In genomic region chr6:40435151-40436046, GRCm38 (mm10) we compare ENCODE assay signal across 8 mouse cellular contexts. TPM values are rescaled to one million over a fixed set of nuclear protein-coding genes. Genes with fewer than 3 reads are reported as not detected.
A peak's percentile ranks its signal among the peaks of the same experiment; 100 is the strongest.
DNase-seq lines count a peak whose midpoint lies in the region; ATAC-seq and TF ChIP-seq lines count a peak whose summit lies in the region.

No protein-coding gene starts in this region.

- DNase-seq in spleen, adult 18-20 months, result peak; percentile 22 to 39
- no peak for DNase-seq in spleen, postnatal 14 days (ENCODE audit: low spot score in 2 of 2)
- peak; percentile 42 to 52 for DNase-seq in heart, adult 2 months
- peak; percentile 3 to 7 for DNase-seq in kidney, adult 8-10 months
- peak; percentile 13 for DNase-seq in liver
- DNase-seq in testis, postnatal 10 days (ENCODE audit: low spot score), result peak; percentile 61

- peaks cover 14% of the 10 kb centered on the region for H3K4me1 ChIP-seq in cortical plate, adult 2 months (ENCODE audit: control insufficient read depth, insufficient read depth, low read length)
- no peaks in the 10 kb centered on the region for H3K4me1 ChIP-seq in heart, adult 2 months (ENCODE audit: control insufficient read depth, insufficient read depth, low read length)
- H3K4me1 ChIP-seq in midbrain, embryonic 16.5 days (ENCODE audit: control insufficient read depth, insufficient read depth, low read length), result peaks cover 13% of the 10 kb centered on the region

- no peaks in the 10 kb centered on the region for H3K9me3 ChIP-seq in midbrain, embryonic 16.5 days (replicated peaks; ENCODE audit: control insufficient read depth, low read length, poor library complexity, severe bottlenecking)

- peak; percentile 80 for ATAC-seq in midbrain, embryonic 16.5 days

- peak; percentile 46; the same call in 1 of the 2 replicates for TF ChIP-seq POLR2A in cortical plate, adult 2 months (IDR thresholded peaks at IDR 0.05; ENCODE audit: extremely low read depth, insufficient read depth, low read length)
- TF ChIP-seq POLR2A in heart, adult 2 months (IDR thresholded peaks at IDR 0.05; ENCODE audit: insufficient read depth, low read depth, low read length), result no peak

- no peaks in the 10 kb centered on the region; the same call in 1 of the 2 replicates for H3K27me3 ChIP-seq in heart, adult 2 months (ENCODE audit: control insufficient read depth, insufficient read depth, low read length)
- no peaks in the 10 kb centered on the region; the same call in 1 of the 2 replicates for H3K27me3 ChIP-seq in midbrain, embryonic 16.5 days (ENCODE audit: control insufficient read depth, insufficient read depth, low read depth, low read length)

- no peaks in the 10 kb centered on the region for H3K79me2 ChIP-seq in heart, adult 2 months (replicated peaks; ENCODE audit: control insufficient read depth, insufficient read depth, low read length)

- H3K27ac ChIP-seq in cortical plate, adult 2 months (ENCODE audit: insufficient read depth, low read length), result peak overlapping the region; percentile 88
- H3K27ac ChIP-seq in heart, adult 2 months, result peak overlapping the region; percentile 57
- H3K27ac ChIP-seq in midbrain, embryonic 16.5 days (ENCODE audit: low read length), result peak overlapping the region; percentile 80

- peak overlapping the region; percentile 90 for H3K9ac ChIP-seq in heart, adult 2 months (ENCODE audit: low read depth, low read length)
- H3K9ac ChIP-seq in midbrain, embryonic 16.5 days (ENCODE audit: low read depth, low read length), result peak overlapping the region; percentile 72

- H3K4me3 ChIP-seq in cortical plate, adult 2 months (ENCODE audit: insufficient read depth, low read length), result peak overlapping the region; percentile 82
- H3K4me3 ChIP-seq in heart, adult 2 months, result peak overlapping the region; percentile 98
- peak overlapping the region; percentile 53 for H3K4me3 ChIP-seq in midbrain, embryonic 16.5 days (ENCODE audit: low read depth, low read length)

- no peak for TF ChIP-seq EP300 in heart, adult 2 months (IDR thresholded peaks at IDR 0.05; ENCODE audit: insufficient read depth, low read depth, low read length)

- no peaks in the 10 kb centered on the region for H3K36me3 ChIP-seq in heart, adult 2 months (ENCODE audit: control insufficient read depth, insufficient read depth, low read length)
- H3K36me3 ChIP-seq in midbrain, embryonic 16.5 days (ENCODE audit: control insufficient read depth, insufficient read depth, low read length), result no peaks in the 10 kb centered on the region

- TF ChIP-seq CTCF in cortical plate, adult 2 months (IDR thresholded peaks at IDR 0.05; ENCODE audit: extremely low read depth, insufficient read depth, low read length), result no peak
- TF ChIP-seq CTCF in heart, adult 2 months (IDR thresholded peaks at IDR 0.05), result no peak; the same call in 1 of the 2 replicates

- under 1% methylated on average over 71 of the region's 72 CpGs for WGBS in heart, adult 2 months
- under 1% methylated on average over 50 of the region's 72 CpGs for WGBS in midbrain, embryonic 16.5 days

- intact Hi-C loops in heart, adult 2 months (cut with DNase I), result loop anchor here (2.0 kb wide), 1 partner anchor 35 kb away; the partner anchor contains the start of gene Ssbp1

- H3K4me2 ChIP-seq in midbrain, embryonic 16.5 days (ENCODE audit: low read length), result peak overlapping the region; percentile 78

RNA-seq across cellular contexts. Expression of gene E330009J07Rik, which starts 0.5 kb away (rescaled TPM):
- polyA plus RNA-seq in cortical plate, adult 2 months (2012; rRNA removed), result 34.9 and 36.6 TPM in 2 replicates
- 1 to 10 TPM; 2.5 to 4.5 TPM for total RNA-seq in heart, adult 2 months (2021)
- 1.7 and 3.5 TPM in 2 replicates for polyA plus RNA-seq in heart, adult 2 months (2012; rRNA removed)
- 12.9 and 13.8 TPM in 2 replicates for polyA plus RNA-seq in midbrain, embryonic 16.5 days (2015; fragmentation: Nextera tagmentation; extraction: Ambion mirVana)

RNA-seq across cellular contexts. Expression of gene Wee2, which starts 3.5 kb away (rescaled TPM):
- polyA plus RNA-seq in cortical plate, adult 2 months (2012; rRNA removed), result 0.11 and 0.17 TPM in 2 replicates
- not detected for total RNA-seq in heart, adult 2 months (2021)
- polyA plus RNA-seq in heart, adult 2 months (2012; rRNA removed), result not detected in 2 replicates
- 0.10 and 0.21 TPM in 2 replicates for polyA plus RNA-seq in midbrain, embryonic 16.5 days (2015; fragmentation: Nextera tagmentation; extraction: Ambion mirVana)

RNA-seq across cellular contexts. Expression of gene Ssbp1, which starts 35.8 kb away (rescaled TPM):
- polyA plus RNA-seq in cortical plate, adult 2 months (2012; rRNA removed), result 40.4 and 41.9 TPM in 2 replicates
- total RNA-seq in heart, adult 2 months (2021), result 10 to 100 TPM; 32.0 to 36.5 TPM
- 12.7 and 18.3 TPM in 2 replicates for polyA plus RNA-seq in heart, adult 2 months (2012; rRNA removed)
- polyA plus RNA-seq in midbrain, embryonic 16.5 days (2015; fragmentation: Nextera tagmentation; extraction: Ambion mirVana), result 96.8 and 110 TPM in 2 replicates

RNA-seq across cellular contexts. Expression of gene Tas2r137, which starts 55.6 kb away (rescaled TPM):
- 0.19 TPM in 1 of 2 replicates, not detected in the other for polyA plus RNA-seq in cortical plate, adult 2 months (2012; rRNA removed)
- not detected for total RNA-seq in heart, adult 2 months (2021)
- 0.15 TPM in 1 of 2 replicates, not detected in the other for polyA plus RNA-seq in heart, adult 2 months (2012; rRNA removed)
- polyA plus RNA-seq in midbrain, embryonic 16.5 days (2015; fragmentation: Nextera tagmentation; extraction: Ambion mirVana), result not detected in 2 replicates

RNA-seq across cellular contexts. Expression of gene Tas2r108, which starts 57.9 kb away (rescaled TPM):
- polyA plus RNA-seq in cortical plate, adult 2 months (2012; rRNA removed), result 0.36 TPM in 1 of 2 replicates, not detected in the other
- total RNA-seq in heart, adult 2 months (2021), result not detected
- not detected in 2 replicates for polyA plus RNA-seq in heart, adult 2 months (2012; rRNA removed)
- polyA plus RNA-seq in midbrain, embryonic 16.5 days (2015; fragmentation: Nextera tagmentation; extraction: Ambion mirVana), result not detected in 2 replicates

Comparison
In these comparisons a context has a peak if more than half of its experiments do, and no peak if none do; other contexts are left out.
1. DNase-seq: peak in spleen, adult 18-20 months (2 of 2), heart, adult 2 months (2 of 2), kidney, adult 8-10 months (2 of 2), liver (single experiment) and testis, postnatal 10 days (single experiment); none in spleen, postnatal 14 days (0 of 2).
2. Peak in every context shown above with its lines, with median percentiles within 50 percentile points of each other: H3K27ac ChIP-seq and H3K4me3 ChIP-seq.